Mouse (Mus musculus) hindbrain, postnatal 0 days (tissue): Measurements from ENCODE around the gene Tdrd9. TPM values are rescaled to one million over a fixed set of nuclear protein-coding genes. Genes with fewer than 3 reads are reported as not detected.

Experiments used
- ATAC-seq: fragments of 200-750 bp; cut with Nextera tagmentation; 2 replicates; pipeline ENCODE4 v1.8.0; 2017; ENCODE audit warnings: mild to moderate bottlenecking, moderate TSS enrichment, moderate library complexity
- DNase-seq: peaks from one replicate; pipeline ENCODE4 v3.0.0-alpha.2; 2015; ENCODE audit warnings: low spot score
- H3K27ac ChIP-seq: fragments of 300-500 bp; sonication (generic); 2 replicates; pipeline ENCODE4 v1.5.1; 2014; ENCODE audit warnings: mild to moderate bottlenecking
- H3K27me3 ChIP-seq: fragments of 300-500 bp; sonication (generic); 2 replicates; pipeline ENCODE4 v1.6.1; 2014; ENCODE audit warnings: low read length, mixed read lengths; ENCODE audit not compliant: insufficient read depth
- H3K36me3 ChIP-seq: fragments of 300-500 bp; sonication (generic); 2 replicates; pipeline ENCODE4 v1.6.1; 2014; ENCODE audit warnings: low read length, mixed read lengths; ENCODE audit not compliant: insufficient read depth
- H3K4me1 ChIP-seq: fragments of 300-500 bp; sonication (generic); 2 replicates; pipeline ENCODE4 v1.6.1; 2014; ENCODE audit warnings: antibody characterized with exemption, low read length, mixed read lengths; ENCODE audit not compliant: insufficient read depth
- H3K4me2 ChIP-seq: fragments of 300-500 bp; sonication (generic); 2 replicates; pipeline ENCODE4 v1.6.1; 2014; ENCODE audit warnings: low read depth, mild to moderate bottlenecking, low read length, moderate library complexity, mixed read lengths
- H3K4me3 ChIP-seq: fragments of 300-500 bp; sonication (generic); 2 replicates; pipeline ENCODE4 v1.5.1; 2014; ENCODE audit warnings: low read length
- H3K9ac ChIP-seq: fragments of 300-500 bp; sonication (generic); replicated peaks from 2 replicates; pipeline ENCODE4 v1.6.1; 2014; ENCODE audit warnings: mild to moderate bottlenecking, low read length, moderate library complexity, mixed read lengths
- H3K9me3 ChIP-seq: fragments of 300-500 bp; sonication (generic); 2 replicates; pipeline ENCODE4 v1.6.1; 2016; ENCODE audit warnings: low read length, mixed read lengths
- CTCF ChIP-seq: IDR thresholded peaks from 2 replicates; pipeline ENCODE4 v1.5.1; 2016; ENCODE audit warnings: antibody characterized with exemption, control low read depth, low read depth
- WGBS: fragments of 180-500 bp; shearing (Covaris S2); extraction: QIAGEN DNeasy Blood & Tissue Kit; methylation state at CpG from one replicate; pipeline ENCODE4 v1.1.7; 2014; 5-methylcytosine and 5-hydroxymethylcytosine counted together
- polyA plus RNA-seq: library from polyadenylated mRNA; unstranded; fragments of >200 nt; fragmentation: Nextera tagmentation; extraction: Ambion mirVana; gene quantifications from 2 replicates; pipeline ENCODE4 v1.2.1, GENCODE M21; 2015
- total RNA-seq: library from RNA; depleted of rRNA; stranded (reverse); fragments of >200 nt; gene quantifications from 2 replicates; pipeline ENCODE4 v1.2.3, GENCODE M21; 2014

Gene Tdrd9
- total and polyA plus RNA-seq, 2 experiments from 2014 or later, result 0.46 to 0.68 TPM

- peak overlapping the region; percentile 40 for H3K4me2 ChIP-seq
- H3K4me1 ChIP-seq, result no peaks in the 10 kb centered on the region
- H3K9ac ChIP-seq, result no peak overlapping the region
- WGBS, result 9% methylated on average over 14 of the region's 14 CpGs
- no peak overlapping the region for H3K4me3 ChIP-seq
- DNase-seq (no peak), ATAC-seq (no peak)
- no peaks in the 10 kb centered on the region for H3K9me3 ChIP-seq
- no peaks in the 10 kb centered on the region for H3K36me3 ChIP-seq
- H3K27ac ChIP-seq, result no peak overlapping the region
- TF ChIP-seq CTCF, result no peak
- H3K27me3 ChIP-seq, result no peaks in the 10 kb centered on the region
These were observed 42.0 kb downstream of the Tdrd9 start for GRCm38 (mm10) chr12:112013271-112013801.

- 79% methylated on average over 4 of the region's 4 CpGs for WGBS
- DNase-seq (no peak), ATAC-seq (no peak)
- no peak overlapping the region for H3K9ac ChIP-seq
- no peak overlapping the region for H3K4me2 ChIP-seq
- H3K4me1 ChIP-seq, result no peaks in the 10 kb centered on the region
- H3K9me3 ChIP-seq, result peaks cover 2% of the 10 kb centered on the region; the same call in 1 of the 2 replicates
- H3K27ac ChIP-seq, result no peak overlapping the region
- H3K36me3 ChIP-seq, result no peaks in the 10 kb centered on the region
- H3K27me3 ChIP-seq, result no peaks in the 10 kb centered on the region
- no peak for TF ChIP-seq CTCF
- no peak overlapping the region for H3K4me3 ChIP-seq
These were observed 45.0 kb downstream of the Tdrd9 start for GRCm38 (mm10) chr12:112016346-112016745.

- DNase-seq (no peak), ATAC-seq (no peak)
- no peaks in the 10 kb centered on the region for H3K27me3 ChIP-seq
- no peak for TF ChIP-seq CTCF
- H3K27ac ChIP-seq, result no peak overlapping the region
- peaks cover 5% of the 10 kb centered on the region; the same call in 1 of the 2 replicates for H3K9me3 ChIP-seq
- no peak overlapping the region for H3K4me3 ChIP-seq
- no peak overlapping the region for H3K4me2 ChIP-seq
- no peaks in the 10 kb centered on the region for H3K4me1 ChIP-seq
- H3K9ac ChIP-seq, result no peak overlapping the region
- no peaks in the 10 kb centered on the region for H3K36me3 ChIP-seq
- WGBS, result 80% methylated on average over 2 of the region's 2 CpGs
These were observed 51.9 kb downstream of the Tdrd9 start for GRCm38 (mm10) chr12:112023306-112023705.

- Histone ChIP-seq H3K4me2 (no peak overlapping the region), H3K36me3 (no peaks in the 10 kb centered on the region), H3K27ac (no peak overlapping the region), H3K4me1 (no peaks in the 10 kb centered on the region), H3K9ac (no peak overlapping the region), H3K9me3 (peaks cover 5% of the 10 kb centered on the region; the same call in 1 of the 2 replicates), H3K27me3 (no peaks in the 10 kb centered on the region), H3K4me3 (no peak overlapping the region)
- ATAC-seq (no peak), DNase-seq (no peak)
- TF ChIP-seq CTCF, result no peak
- 73% methylated on average over 17 of the region's 17 CpGs for WGBS
These were observed 53.4 kb downstream of the Tdrd9 start for GRCm38 (mm10) chr12:112024581-112025310.

GRCm38 (mm10) chr12:112025457-112025856 is 54.1 kb downstream of the Tdrd9 start:
- Histone ChIP-seq H3K4me1 (no peaks in the 10 kb centered on the region), H3K9me3 (peaks cover 5% of the 10 kb centered on the region; the same call in 1 of the 2 replicates), H3K27me3 (no peaks in the 10 kb centered on the region), H3K4me3 (no peak overlapping the region), H3K9ac (no peak overlapping the region), H3K27ac (no peak overlapping the region), H3K4me2 (no peak overlapping the region), H3K36me3 (no peaks in the 10 kb centered on the region)
- ATAC-seq (no peak), DNase-seq (no peak)
- TF ChIP-seq CTCF, result no peak
- 90% methylated on average over 13 of the region's 13 CpGs for WGBS

- DNase-seq (no peak), ATAC-seq (no peak)
- Histone ChIP-seq H3K4me3 (no peak overlapping the region), H3K9me3 (peaks cover 5% of the 10 kb centered on the region; the same call in 1 of the 2 replicates), H3K4me2 (no peak overlapping the region), H3K27ac (no peak overlapping the region), H3K27me3 (no peaks in the 10 kb centered on the region), H3K36me3 (no peaks in the 10 kb centered on the region), H3K4me1 (no peaks in the 10 kb centered on the region), H3K9ac (no peak overlapping the region)
- WGBS, result 86% methylated on average over 14 of the region's 14 CpGs
- TF ChIP-seq CTCF, result no peak
These were observed 54.7 kb downstream of the Tdrd9 start for GRCm38 (mm10) chr12:112025907-112026645.
